Comparison of ENCODE assay signal across 13 mouse cellular contexts in genomic region chr4:86189853-86190252, GRCm38 (mm10).
DNase-seq lines count a peak whose midpoint lies in the region; ATAC-seq lines count a peak whose summit lies in the region.
"Had no signal": no experiment of that assay in that cellular context is flagged by ENCODE, and none has a peak within 500 bp of the region (broad histone marks: within the 10 kb centered on the region; RNA-seq: fewer than 3 reads in every experiment).

No protein-coding gene starts in this region.

- no peaks in the 10 kb centered on the region for H3K4me1 ChIP-seq in embryonic facial prominence, embryonic 11.5 days (ENCODE audit: control insufficient read depth, insufficient read depth, low read length)
- 0 out of 2 replicates have a peak, but pooled peaks cover 12% of the 10 kb centered on the region for H3K4me1 ChIP-seq in embryonic facial prominence, embryonic 10.5 days
- H3K4me1 ChIP-seq in embryonic facial prominence, embryonic 13.5 days, result 0 out of 2 replicates have a peak, but pooled peaks cover 8% of the 10 kb centered on the region
- H3K4me1 ChIP-seq in midbrain, embryonic 14.5 days (ENCODE audit: control insufficient read depth, insufficient read depth, low read length), result 0 out of 2 replicates have a peak, but pooled peaks cover 3% of the 10 kb centered on the region

- H3K27ac ChIP-seq in embryonic facial prominence, embryonic 11.5 days (replicated peaks; ENCODE audit: low read depth, low read length), result no peak overlapping the region
- no peak overlapping the region for H3K27ac ChIP-seq in embryonic facial prominence, embryonic 10.5 days (replicated peaks)
- no peak overlapping the region for H3K27ac ChIP-seq in embryonic facial prominence, embryonic 13.5 days
- H3K27ac ChIP-seq in midbrain, embryonic 14.5 days (replicated peaks; ENCODE audit: low read depth, low read length), result no peak overlapping the region
- H3K27ac ChIP-seq: kidney, postnatal 0 days; limb, embryonic 12.5 days had no signal

- DNase-seq in embryonic facial prominence, embryonic 11.5 days (ENCODE audit: low spot score), result peak; percentile 19
- no peak for DNase-seq in embryonic facial prominence, embryonic 10.5 days (ENCODE audit: low spot score)
- peak; percentile 51 for DNase-seq in left cerebral cortex, adult 11 months (ENCODE audit: low spot score)
- no peak for DNase-seq in left cerebral cortex, postnatal 10 days (ENCODE audit: extremely low spot score in 1 of 2, low spot score in 2 of 2)
- peak; percentile 25 for DNase-seq in midbrain, embryonic 14.5 days
- DNase-seq in urinary bladder, adult 18-20 months (ENCODE audit: low spot score in 2 of 2), result no peak
- DNase-seq: adrenal gland, adult 8-10 months; cerebellum, adult 8-10 months had no signal

- H3K4me2 ChIP-seq in embryonic facial prominence, embryonic 11.5 days (ENCODE audit: low read depth, low read length), result no peak overlapping the region
- no peak overlapping the region for H3K4me2 ChIP-seq in embryonic facial prominence, embryonic 13.5 days
- no peak overlapping the region for H3K4me2 ChIP-seq in midbrain, embryonic 14.5 days (ENCODE audit: low read length)
- H3K4me2 ChIP-seq: limb, embryonic 12.5 days had no signal

- no peak for ATAC-seq in embryonic facial prominence, embryonic 11.5 days (replicated peaks; ENCODE audit: insufficient number of reproducible peaks, low FRiP score, low TSS enrichment, low read depth)
- 0 out of 2 replicates have a peak, but pooled peaks have one; percentile 6 for ATAC-seq in embryonic facial prominence, embryonic 13.5 days (ENCODE audit: insufficient number of reproducible peaks, insufficient read depth, low FRiP score, low TSS enrichment, low read depth)
- ATAC-seq in midbrain, embryonic 14.5 days (ENCODE audit: low FRiP score, low TSS enrichment), result peak; percentile 53
- ATAC-seq in inflammation-experienced regulatory T-cells, adult 6 months, result no peak
- ATAC-seq: lung, postnatal 0 days had no signal

- H3K4me3 ChIP-seq in embryonic facial prominence, embryonic 11.5 days (ENCODE audit: low read depth, low read length), result no peak overlapping the region
- H3K4me3 ChIP-seq in embryonic facial prominence, embryonic 10.5 days, result no peak overlapping the region
- H3K4me3 ChIP-seq in embryonic facial prominence, embryonic 13.5 days, result no peak overlapping the region
- H3K4me3 ChIP-seq in midbrain, embryonic 14.5 days (replicated peaks; ENCODE audit: low read depth, low read length), result no peak overlapping the region
- H3K4me3 ChIP-seq: limb, embryonic 12.5 days had no signal

- no peaks in the 10 kb centered on the region for H3K27me3 ChIP-seq in embryonic facial prominence, embryonic 11.5 days (ENCODE audit: control insufficient read depth, insufficient read depth, low read length)
- no peaks in the 10 kb centered on the region for H3K27me3 ChIP-seq in embryonic facial prominence, embryonic 10.5 days (replicated peaks; ENCODE audit: low read depth, poor library complexity, severe bottlenecking)
- H3K27me3 ChIP-seq in embryonic facial prominence, embryonic 13.5 days, result no peaks in the 10 kb centered on the region
- H3K27me3 ChIP-seq in midbrain, embryonic 14.5 days (ENCODE audit: control insufficient read depth, insufficient read depth, low read length), result no peaks in the 10 kb centered on the region
- H3K27me3 ChIP-seq: limb, embryonic 12.5 days had no signal

- H3K36me3 ChIP-seq in embryonic facial prominence, embryonic 11.5 days (replicated peaks; ENCODE audit: control insufficient read depth, insufficient read depth, low read depth, low read length), result no peaks in the 10 kb centered on the region
- H3K36me3 ChIP-seq in embryonic facial prominence, embryonic 10.5 days (replicated peaks), result no peaks in the 10 kb centered on the region
- H3K36me3 ChIP-seq in embryonic facial prominence, embryonic 13.5 days, result no peaks in the 10 kb centered on the region
- no peaks in the 10 kb centered on the region for H3K36me3 ChIP-seq in midbrain, embryonic 14.5 days (ENCODE audit: control insufficient read depth, insufficient read depth, low read length)
- H3K36me3 ChIP-seq: limb, embryonic 12.5 days had no signal

- intact Hi-C loops in left cerebral cortex, postnatal 10 days (cut with DNase I), result no loop called here

- no peaks in the 10 kb centered on the region for H3K9me3 ChIP-seq in embryonic facial prominence, embryonic 11.5 days (replicated peaks; ENCODE audit: control insufficient read depth, low read length)
- H3K9me3 ChIP-seq in embryonic facial prominence, embryonic 10.5 days, result no peaks in the 10 kb centered on the region
- no peaks in the 10 kb centered on the region for H3K9me3 ChIP-seq in embryonic facial prominence, embryonic 13.5 days
- H3K9me3 ChIP-seq in midbrain, embryonic 14.5 days (ENCODE audit: control insufficient read depth, low read length), result 0 out of 2 replicates have a peak, but pooled peaks cover 5% of the 10 kb centered on the region
- H3K9me3 ChIP-seq: limb, embryonic 12.5 days had no signal

- WGBS in embryonic facial prominence, embryonic 11.5 days, result 45% methylated on average over 2 of the region's 2 CpGs
- WGBS in embryonic facial prominence, embryonic 10.5 days, result 60% methylated on average over 2 of the region's 2 CpGs
- whole genome bisulfite sequencing in embryonic facial prominence, embryonic 13.5 days, result 65% methylated on average over 2 of the region's 2 CpGs
- 51% methylated on average over 2 of the region's 2 CpGs for WGBS in midbrain, embryonic 14.5 days

- no peak overlapping the region for H3K9ac ChIP-seq in embryonic facial prominence, embryonic 11.5 days (replicated peaks; ENCODE audit: low read length)
- H3K9ac ChIP-seq in embryonic facial prominence, embryonic 13.5 days, result no peak overlapping the region
- no peak overlapping the region for H3K9ac ChIP-seq in midbrain, embryonic 14.5 days (replicated peaks; ENCODE audit: low read length)
- H3K9ac ChIP-seq: limb, embryonic 12.5 days had no signal

Comparison
In these comparisons a context has a peak if more than half of its experiments do, and no peak if none do; other contexts are left out.
1. ATAC-seq: peak in embryonic facial prominence, embryonic 13.5 days (single experiment) and midbrain, embryonic 14.5 days (single experiment); none in embryonic facial prominence, embryonic 11.5 days (single experiment) and inflammation-experienced regulatory T-cells, adult 6 months (single experiment).
2. DNase-seq: peak in embryonic facial prominence, embryonic 11.5 days (single experiment), left cerebral cortex, adult 11 months (single experiment) and midbrain, embryonic 14.5 days (single experiment); none in embryonic facial prominence, embryonic 10.5 days (single experiment), left cerebral cortex, postnatal 10 days (0 of 2) and urinary bladder, adult 18-20 months (0 of 2).